Mouse (Mus musculus) frontal cortex, postnatal 25 days (tissue): ENCODE data around the gene Nsd1.
"Not testable (repeated sequence)": the region's sequence is repeated elsewhere in the genome, so short reads cannot be mapped to it uniquely, and the experiment has no call there.

ENCODE experiments used
- DNase-seq, 2 experiments: peaks; one replicate each; pipeline ENCODE4 v3.0.0; 2022; ENCODE audit warnings: low spot score in 2 of 2

Gene Nsd1

GRCm38 (mm10) chr13:55209649-55210192 is at the start of gene Nsd1:
Gene Nsd1 (plus strand): TSS chr13:55209782.
- DNase-seq = no peak

GRCm38 (mm10) chr13:55162365-55162764 is 47.2 kb upstream of the Nsd1 start:
- no peak for DNase-seq

DNA sequence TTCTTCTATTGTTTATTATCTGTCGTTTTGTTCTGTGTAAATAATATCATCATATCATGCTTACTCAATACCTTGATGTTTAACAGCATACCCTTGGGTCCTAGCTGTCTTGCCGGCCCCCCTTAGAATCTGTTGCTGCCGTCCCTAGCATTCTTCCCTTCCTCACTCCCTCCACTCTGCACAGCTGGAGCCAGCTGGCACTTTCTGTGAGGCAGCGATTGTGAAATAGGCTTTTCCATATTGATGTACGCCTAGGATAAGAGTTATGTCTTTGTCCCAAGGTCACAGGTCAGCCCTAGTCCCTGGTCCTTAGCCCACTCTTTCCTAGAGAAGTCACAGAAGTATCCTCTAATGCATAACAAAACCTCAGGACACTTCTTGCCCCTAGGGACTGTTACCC is 46.0 kb upstream of the Nsd1 start:
- DNase-seq = no peak

GRCm38 (mm10) chr13:55165831-55166339 is 43.7 kb upstream of the Nsd1 start:
- DNase-seq = no peak

GRCm38 (mm10) chr13:55166806-55167725 is 42.5 kb upstream of the Nsd1 start:
- no peak for DNase-seq

DNA sequence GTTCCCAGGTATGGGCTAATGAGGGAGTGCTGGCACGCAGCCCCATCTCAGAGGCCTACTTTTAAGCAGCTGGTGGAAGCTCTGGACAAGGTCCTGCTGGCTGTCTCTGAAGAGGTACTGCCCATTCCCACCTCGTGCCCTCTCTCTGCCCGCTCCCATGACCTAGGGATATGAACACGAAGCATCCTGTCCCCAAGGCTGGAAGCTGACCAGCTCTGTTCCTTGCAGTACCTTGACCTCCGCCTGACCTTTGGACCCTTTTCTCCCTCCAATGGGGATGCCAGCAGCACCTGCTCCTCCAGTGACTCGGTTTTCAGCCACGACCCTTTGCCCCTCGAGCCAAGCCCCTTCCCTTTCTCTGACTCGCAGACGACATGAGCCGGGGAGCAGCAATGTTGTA is 41.8 kb upstream of the Nsd1 start:
- no peak for DNase-seq

- no peak for DNase-seq
These were observed 41.3 kb upstream of the Nsd1 start for GRCm38 (mm10) chr13:55168255-55168654.

- no peak for DNase-seq
These were observed 40.6 kb upstream of the Nsd1 start for GRCm38 (mm10) chr13:55168958-55169369.

- DNase-seq = no peak
These were observed 37.9 kb upstream of the Nsd1 start for GRCm38 (mm10) chr13:55171517-55172335.

DNA sequence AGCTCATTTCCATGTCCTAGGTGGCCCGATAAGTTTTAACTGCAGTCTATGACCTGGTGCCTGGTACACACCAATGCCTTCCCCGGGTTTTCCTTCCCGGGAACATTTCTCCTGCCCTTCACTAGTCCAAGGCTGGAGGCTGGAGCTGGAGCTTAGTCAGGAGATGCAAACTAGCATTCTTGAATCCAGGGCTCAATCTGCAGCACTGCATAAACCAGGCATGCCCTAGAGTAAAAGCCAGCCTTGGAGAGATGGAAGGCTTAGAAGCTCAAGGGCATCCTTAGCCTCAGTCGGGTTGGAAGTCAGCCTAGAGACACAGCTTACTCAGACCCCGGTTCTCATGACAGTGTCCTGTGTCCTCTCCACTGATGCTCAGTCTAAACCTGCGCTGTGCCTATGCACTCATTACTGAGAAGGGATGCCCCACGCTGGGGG is 37.2 kb upstream of the Nsd1 start:
- DNase-seq = no peak

DNA sequence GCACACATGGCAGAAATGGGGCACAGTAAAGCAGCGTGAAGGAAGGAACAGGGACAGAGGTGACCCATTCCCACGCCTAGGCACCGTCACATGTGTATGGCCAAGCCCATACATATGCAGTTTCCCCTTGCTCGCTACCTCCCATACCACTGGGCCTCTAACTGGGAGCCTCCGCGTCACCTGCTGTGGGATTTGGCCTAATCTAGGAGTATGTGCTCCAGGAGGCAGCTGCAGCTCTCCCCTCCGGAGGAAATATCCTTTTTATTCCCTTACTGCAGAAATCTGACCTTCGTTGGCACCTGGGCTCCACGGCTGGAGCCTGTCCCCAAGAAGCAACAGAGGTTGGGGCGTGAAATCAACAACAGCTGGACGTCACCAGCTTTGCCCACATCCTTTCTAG is 35.2 kb upstream of the Nsd1 start:
- no peak for DNase-seq

DNA sequence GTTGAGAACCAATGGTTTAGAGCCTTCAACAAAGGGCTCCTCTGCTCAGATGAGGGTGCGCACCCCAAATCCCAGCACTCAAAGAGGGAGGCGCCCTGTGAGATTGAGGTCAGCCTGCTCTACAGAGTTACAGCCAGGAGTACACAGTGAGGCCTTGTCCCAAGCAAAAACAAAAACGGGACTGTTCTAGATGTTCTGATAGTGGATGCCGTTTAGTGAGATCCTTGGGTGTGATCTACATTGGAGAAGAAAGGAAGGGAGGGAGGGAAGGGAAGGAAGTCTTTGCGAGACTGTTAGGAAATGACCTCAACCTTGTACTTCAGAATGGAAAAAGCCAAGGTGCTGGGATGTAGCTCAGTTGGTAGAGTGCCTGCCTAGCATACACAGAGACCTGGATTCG is 33.3 kb upstream of the Nsd1 start:
- DNase-seq = no peak

DNA sequence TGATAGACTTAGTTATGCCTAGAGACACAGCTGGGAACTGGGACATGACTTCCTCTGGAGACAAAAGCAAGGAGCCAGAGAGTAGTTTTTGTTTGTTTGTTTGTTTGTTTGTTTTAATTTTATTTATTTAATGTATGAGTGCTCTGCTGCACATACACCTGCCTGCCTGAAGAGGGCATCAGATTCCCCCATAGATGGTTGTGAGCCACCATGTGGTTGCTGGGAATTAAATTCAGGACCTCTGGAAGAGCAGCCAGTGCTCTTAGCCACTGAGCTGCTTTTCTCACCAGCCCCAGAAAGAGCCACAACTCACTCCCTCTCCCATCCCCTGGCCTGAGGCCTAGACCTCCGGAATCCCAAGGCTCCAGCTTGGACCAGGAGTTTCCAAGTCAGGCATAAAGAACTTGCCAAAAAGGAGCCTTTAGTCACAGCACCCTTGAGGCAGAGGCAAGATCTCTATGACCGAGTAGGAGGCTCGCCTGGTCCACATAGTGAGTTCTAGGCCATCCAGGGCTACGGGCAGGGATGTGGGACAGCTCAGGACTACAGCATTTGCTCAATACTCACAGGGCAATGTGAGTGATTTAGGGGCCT is 31.6 kb upstream of the Nsd1 start:
- DNase-seq = no peak

DNA sequence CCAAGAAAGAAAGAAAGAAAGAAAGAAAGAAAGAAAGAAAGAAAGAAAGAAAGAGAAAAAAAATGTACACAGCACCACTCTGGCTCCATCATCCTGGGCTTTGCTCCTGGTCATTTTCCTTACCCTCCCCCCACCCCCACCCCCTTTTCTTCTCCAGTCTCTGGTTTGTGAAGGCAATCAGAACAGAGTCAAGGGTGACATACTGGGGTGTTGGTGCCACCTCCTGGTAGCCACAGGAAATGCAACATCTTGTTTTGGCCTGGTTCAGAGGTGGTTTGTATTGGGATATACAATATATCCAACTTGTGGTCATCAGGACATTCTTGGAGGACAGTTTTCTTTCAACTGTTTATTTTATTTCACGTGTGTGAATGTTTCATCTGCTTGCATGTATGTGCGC is 31.0 kb upstream of the Nsd1 start:
- peak; percentile 66 for DNase-seq

- DNase-seq = no peak
These were observed 30.0 kb upstream of the Nsd1 start for GRCm38 (mm10) chr13:55179591-55179990.

- DNase-seq = no peak
These were observed 27.8 kb upstream of the Nsd1 start for GRCm38 (mm10) chr13:55181786-55182172.

- DNase-seq = peak; percentile 37 to 53
These were observed 27.2 kb upstream of the Nsd1 start for GRCm38 (mm10) chr13:55182173-55182894.

DNA sequence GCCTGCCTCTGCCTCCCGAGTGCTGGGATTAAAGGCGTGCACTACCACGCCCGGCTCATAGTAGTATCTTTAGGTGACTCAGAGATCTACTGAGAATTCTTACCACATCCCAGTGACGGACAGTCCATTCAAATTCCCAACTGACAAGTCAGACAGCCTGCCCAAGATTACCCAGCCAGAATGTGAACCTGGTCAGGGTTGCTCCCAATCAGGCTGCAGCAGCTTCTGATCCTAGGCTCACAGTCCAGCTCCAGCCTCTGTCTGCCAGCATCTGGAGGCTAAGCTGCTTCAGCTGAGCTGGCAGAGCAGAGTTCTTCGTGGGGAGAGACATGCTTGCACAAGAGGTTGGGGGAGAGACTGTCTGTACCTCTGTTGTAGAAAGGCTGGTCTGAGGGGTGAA is 26.2 kb upstream of the Nsd1 start:
- no peak for DNase-seq

DNA sequence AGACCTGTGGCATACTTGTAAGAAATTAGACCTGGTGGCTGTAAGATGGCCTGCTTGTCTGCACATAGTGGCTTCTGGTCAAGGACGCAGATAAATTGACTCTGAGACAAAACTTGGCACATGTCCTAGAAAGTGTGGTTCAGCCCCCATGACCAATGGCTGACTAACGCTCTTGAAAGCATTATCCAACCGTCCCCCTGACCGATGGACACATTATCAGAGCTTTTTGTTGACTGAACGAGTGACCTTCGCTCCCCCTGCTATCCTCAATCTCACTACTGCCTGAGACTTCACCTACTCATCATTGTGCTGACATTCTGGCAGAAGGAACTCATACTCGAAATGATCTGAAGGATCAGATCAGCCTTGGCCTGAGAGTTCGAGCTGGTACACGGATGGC is 22.5 kb upstream of the Nsd1 start:
- not testable (repeated sequence) for DNase-seq

DNA sequence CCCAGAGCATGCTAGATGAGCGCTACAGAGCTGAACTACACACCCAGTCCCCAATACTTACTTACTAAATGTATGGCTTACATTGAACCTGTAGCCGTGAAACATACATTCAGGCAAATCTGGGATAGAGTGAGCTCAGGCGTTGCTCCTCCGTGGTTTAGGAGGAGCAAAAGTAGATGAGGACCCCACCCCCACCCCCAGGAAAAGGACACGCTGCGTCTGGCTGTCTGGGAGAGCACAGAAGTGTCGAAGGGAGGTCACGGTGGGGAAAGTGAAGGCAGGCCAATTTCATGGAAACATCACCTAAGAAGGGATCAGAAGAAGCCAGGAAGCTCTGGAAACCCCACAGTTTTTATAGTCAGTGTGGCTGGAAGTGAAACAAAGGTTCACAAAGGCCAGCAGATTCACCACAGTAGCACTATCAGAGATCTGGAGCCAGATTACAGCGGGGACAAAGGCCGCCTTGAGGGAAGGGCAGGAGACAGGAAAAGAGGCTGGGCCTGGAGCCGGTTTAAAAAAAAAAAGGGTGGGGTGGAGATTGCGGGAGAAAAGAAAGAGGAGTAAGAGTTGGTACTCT is 20.0 kb upstream of the Nsd1 start:
- DNase-seq = no peak
